Mouse (Mus musculus): Measurements from ENCODE around the gene Bsg. TPM values are rescaled to one million over a fixed set of nuclear protein-coding genes. Genes with fewer than 3 reads are reported as not detected.
"Not testable (repeated sequence)": the region's sequence is repeated elsewhere in the genome, so short reads cannot be mapped to it uniquely, and the experiment has no call there.

The Bsg gene
- total and polyA plus RNA-seq, 2 experiments from 2014 or later, result 1,042 to 1,054 TPM

DNA sequence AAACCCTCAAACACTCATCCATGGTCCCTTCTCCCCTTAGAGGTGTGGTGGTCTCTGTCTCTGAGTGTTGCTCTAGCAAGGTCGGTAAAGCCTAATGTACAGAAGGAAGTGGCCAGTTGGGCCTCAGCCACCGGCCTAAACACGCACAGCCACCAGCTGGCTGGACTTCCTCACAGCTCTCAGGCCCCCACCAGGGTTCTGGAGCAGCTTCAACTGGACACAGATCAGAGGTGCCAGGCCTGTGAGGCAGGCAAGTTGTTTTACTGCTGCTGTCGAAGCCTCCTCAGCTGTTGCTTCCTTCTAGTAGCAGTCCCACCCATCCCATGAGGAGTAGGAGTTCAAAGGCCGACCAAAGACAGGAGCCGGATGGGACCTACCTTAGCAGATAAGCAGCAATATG, 6.4 kb upstream of the Bsg start:
- WGBS, result 77% methylated on average over 6 of the region's 6 CpGs

DNA sequence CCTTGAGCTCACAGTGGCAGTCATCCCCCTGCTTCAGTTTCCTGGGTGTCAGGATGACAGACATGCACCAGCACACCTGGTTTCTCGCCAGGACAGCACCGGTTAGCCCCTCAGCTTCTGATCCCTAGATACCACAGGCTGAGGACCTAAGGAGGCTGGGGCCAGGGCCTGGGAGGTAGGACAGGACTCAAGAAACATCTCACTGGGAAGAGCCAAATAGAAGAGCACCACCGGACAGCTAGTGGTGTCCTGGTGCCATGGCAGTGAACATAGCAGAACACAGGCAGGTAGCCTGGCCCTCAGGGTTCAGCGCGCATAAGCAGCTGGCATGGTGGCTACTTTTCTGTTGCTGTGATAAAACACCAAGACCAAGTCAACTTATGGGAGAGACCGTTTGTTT, 5.8 kb upstream of the Bsg start:
- Histone ChIP-seq H3K4me1 (ENCODE audit: insufficient read depth, low read length) (no peaks in the 10 kb centered on the region), H3K36me3 (ENCODE audit: insufficient read depth, low read length) (no peaks in the 10 kb centered on the region), H3K4me2 (ENCODE audit: low read depth, low read length, poor library complexity, severe bottlenecking) (no peak overlapping the region), H3K9me3 (ENCODE audit: low read length) (no peaks in the 10 kb centered on the region), H3K9ac (replicated peaks; ENCODE audit: low read length, poor library complexity, severe bottlenecking) (no peak overlapping the region), H3K4me3 (ENCODE audit: low read depth, low read length) (no peak overlapping the region), H3K27me3 (ENCODE audit: insufficient read depth, low read length) (no peaks in the 10 kb centered on the region), H3K27ac (ENCODE audit: low read depth, low read length) (no peak overlapping the region)
- TF ChIP-seq CTCF (IDR thresholded peaks at IDR 0.05), result no peak
- ATAC-seq (ENCODE audit: low FRiP score), result no peak
- DNase-seq (ENCODE audit: low spot score), result no peak
- WGBS, result 93% methylated on average over 6 of the region's 6 CpGs

More for the DNA sequence above, 6.4 kb upstream of the Bsg start:
- Histone ChIP-seq H3K36me3 (ENCODE audit: insufficient read depth, low read length) (no peaks in the 10 kb centered on the region), H3K4me2 (ENCODE audit: low read depth, low read length, poor library complexity, severe bottlenecking) (no peak overlapping the region), H3K9me3 (ENCODE audit: low read length) (no peaks in the 10 kb centered on the region), H3K9ac (replicated peaks; ENCODE audit: low read length, poor library complexity, severe bottlenecking) (no peak overlapping the region), H3K27ac (ENCODE audit: low read depth, low read length) (no peak overlapping the region), H3K27me3 (ENCODE audit: insufficient read depth, low read length) (no peaks in the 10 kb centered on the region), H3K4me3 (ENCODE audit: low read depth, low read length) (no peak overlapping the region), H3K4me1 (ENCODE audit: insufficient read depth, low read length) (no peaks in the 10 kb centered on the region)
- ATAC-seq (ENCODE audit: low FRiP score) (no peak), DNase-seq (ENCODE audit: low spot score) (no peak)
- TF ChIP-seq CTCF (IDR thresholded peaks at IDR 0.05), result no peak

DNA sequence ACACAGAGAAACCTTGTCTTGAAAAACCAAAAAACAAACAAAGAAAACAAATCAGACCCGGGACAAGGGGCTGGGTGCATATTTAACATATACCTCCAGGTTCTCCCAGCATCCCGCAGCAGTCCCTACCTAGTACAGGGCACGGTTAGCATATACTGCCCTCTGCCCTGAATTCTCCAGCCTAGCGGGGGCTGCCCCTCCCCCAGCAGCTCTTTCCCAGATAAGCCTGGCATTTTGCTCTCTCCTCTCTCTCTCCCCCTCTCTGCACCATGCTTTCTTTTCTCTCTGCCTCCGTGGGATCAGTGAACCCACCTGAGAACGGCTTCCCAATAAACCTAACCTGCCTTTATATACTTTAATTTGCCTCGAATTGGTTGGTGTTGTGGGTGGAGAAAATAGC, 3.6 kb upstream of the Bsg start:
- H3K9ac ChIP-seq (replicated peaks; ENCODE audit: low read length, poor library complexity, severe bottlenecking), result 0 out of 2 replicates have a peak overlapping the region, but pooled peaks have one; percentile 3
- no peaks in the 10 kb centered on the region for H3K36me3 ChIP-seq (ENCODE audit: insufficient read depth, low read length)
- no peak overlapping the region for H3K4me3 ChIP-seq (ENCODE audit: low read depth, low read length)
- peaks cover 7% of the 10 kb centered on the region; the same call in 1 of the 2 replicates for H3K4me1 ChIP-seq (ENCODE audit: insufficient read depth, low read length)
- TF ChIP-seq CTCF (IDR thresholded peaks at IDR 0.05), result no peak
- ATAC-seq (ENCODE audit: low FRiP score) (no peak), DNase-seq (ENCODE audit: low spot score) (no peak)
- WGBS, result 57% methylated on average over 7 of the region's 7 CpGs
- no peak overlapping the region for H3K4me2 ChIP-seq (ENCODE audit: low read depth, low read length, poor library complexity, severe bottlenecking)
- H3K9me3 ChIP-seq (ENCODE audit: low read length), result no peaks in the 10 kb centered on the region
- no peak overlapping the region for H3K27ac ChIP-seq (ENCODE audit: low read depth, low read length)
- no peaks in the 10 kb centered on the region for H3K27me3 ChIP-seq (ENCODE audit: insufficient read depth, low read length)

GRCm38 (mm10) chr10:79701443-79702129, 2.7 kb upstream of the Bsg start:
- TF ChIP-seq CTCF (IDR thresholded peaks at IDR 0.05), result no peak
- Histone ChIP-seq H3K27me3 (ENCODE audit: insufficient read depth, low read length) (no peaks in the 10 kb centered on the region), H3K9ac (replicated peaks; ENCODE audit: low read length, poor library complexity, severe bottlenecking) (no peak overlapping the region), H3K4me2 (ENCODE audit: low read depth, low read length, poor library complexity, severe bottlenecking) (no peak overlapping the region), H3K9me3 (ENCODE audit: low read length) (no peaks in the 10 kb centered on the region), H3K36me3 (ENCODE audit: insufficient read depth, low read length) (peaks cover under 1% of the 10 kb centered on the region; the same call in 1 of the 2 replicates), H3K27ac (ENCODE audit: low read depth, low read length) (no peak overlapping the region), H3K4me3 (ENCODE audit: low read depth, low read length) (no peak overlapping the region), H3K4me1 (ENCODE audit: insufficient read depth, low read length) (peaks cover 11% of the 10 kb centered on the region; the same call in 1 of the 2 replicates)
- ATAC-seq (ENCODE audit: low FRiP score), result no peak
- WGBS, result 66% methylated on average over 10 of the region's 10 CpGs
- no peak for DNase-seq (ENCODE audit: low spot score)

DNA sequence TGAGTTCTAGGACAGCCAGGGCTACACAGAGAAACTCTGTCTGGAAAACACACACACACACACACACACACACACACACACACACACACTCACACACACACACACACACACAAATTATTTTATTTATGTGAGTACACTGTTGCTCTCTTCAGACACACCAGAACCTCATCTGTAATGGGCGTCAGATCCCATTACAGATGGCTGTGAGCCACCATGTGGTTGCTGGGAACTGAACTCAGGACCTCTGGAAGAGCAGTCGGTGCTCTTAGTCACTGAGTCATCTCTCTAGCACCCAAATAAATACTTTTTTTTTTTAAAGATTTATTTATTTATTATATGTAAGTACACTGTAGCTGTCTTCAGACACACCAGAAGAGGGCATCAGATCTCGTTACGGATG, 1.3 kb upstream of the Bsg start:
- H3K36me3 ChIP-seq (ENCODE audit: insufficient read depth, low read length); H3K27ac ChIP-seq (ENCODE audit: low read depth, low read length); H3K4me2 ChIP-seq (ENCODE audit: low read depth, low read length, poor library complexity, severe bottlenecking); H3K27me3 ChIP-seq (ENCODE audit: insufficient read depth, low read length); H3K9me3 ChIP-seq (ENCODE audit: low read length); H3K4me3 ChIP-seq (ENCODE audit: low read depth, low read length); H3K9ac ChIP-seq (replicated peaks; ENCODE audit: low read length, poor library complexity, severe bottlenecking); ATAC-seq (ENCODE audit: low FRiP score); DNase-seq (ENCODE audit: low spot score): not testable (repeated sequence)
- 90% methylated on average over 3 of the region's 4 CpGs for WGBS
- peaks cover 11% of the 10 kb centered on the region; the same call in 1 of the 2 replicates for H3K4me1 ChIP-seq (ENCODE audit: insufficient read depth, low read length)

DNA sequence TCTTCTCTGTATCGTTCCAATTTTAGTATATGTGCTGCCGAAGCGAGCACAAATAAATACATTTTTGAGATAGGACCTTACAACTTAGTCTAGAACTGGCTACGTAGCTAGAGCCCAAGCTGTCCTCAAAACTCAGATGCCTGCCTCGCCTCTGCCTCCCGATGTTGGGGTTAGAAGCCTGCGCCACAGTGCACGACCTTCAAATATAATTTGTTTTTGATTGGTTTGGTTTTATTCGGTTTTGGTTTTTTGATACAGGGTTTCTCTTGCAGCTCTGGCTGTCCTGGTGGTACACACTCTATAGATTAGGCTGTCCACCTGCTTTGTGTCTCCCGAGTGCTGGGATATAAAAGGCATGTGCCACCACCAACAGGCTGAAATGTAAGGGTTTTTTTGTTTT, 750 bp upstream of the Bsg start:
- whole genome bisulfite sequencing, result 75% methylated on average over 10 of the region's 10 CpGs
- Histone ChIP-seq H3K9me3 (ENCODE audit: low read length) (no peaks in the 10 kb centered on the region), H3K4me3 (ENCODE audit: low read depth, low read length) (peak overlapping the region; percentile 54), H3K4me2 (ENCODE audit: low read depth, low read length, poor library complexity, severe bottlenecking) (peak overlapping the region; percentile 89; the same call in 1 of the 2 replicates), H3K9ac (replicated peaks; ENCODE audit: low read length, poor library complexity, severe bottlenecking) (no peak overlapping the region), H3K4me1 (ENCODE audit: insufficient read depth, low read length) (peaks cover 11% of the 10 kb centered on the region; the same call in 1 of the 2 replicates), H3K27me3 (ENCODE audit: insufficient read depth, low read length) (no peaks in the 10 kb centered on the region), H3K27ac (ENCODE audit: low read depth, low read length) (peak overlapping the region; percentile 55; the same call in 1 of the 2 replicates), H3K36me3 (ENCODE audit: insufficient read depth, low read length) (peaks cover 5% of the 10 kb centered on the region)
- no peak for ATAC-seq (ENCODE audit: low FRiP score)
- 0 out of 2 replicates have a peak, but pooled peaks have one; percentile 1 for TF ChIP-seq CTCF (IDR thresholded peaks at IDR 0.05)
- DNase-seq (ENCODE audit: low spot score), result no peak

Data from midbrain, postnatal 0 days (tissue).